Mouse (Mus musculus): ENCODE data around the gene App.

GRCm38 (mm10) chr16:85010651-85011050, 162.9 kb downstream of the App start:
- TF ChIP-seq CTCF (IDR thresholded peaks at IDR 0.05): no peak
- TF ChIP-seq POLR2A (IDR thresholded peaks at IDR 0.05; ENCODE audit: insufficient read depth, low read depth, low read length): no peak

All from heart, adult 2 months (tissue).